Mouse (Mus musculus) heart, embryonic 11.5 days (tissue): ENCODE measurements around the gene Trim15. TPM values are rescaled to one million over a fixed set of nuclear protein-coding genes. Genes with fewer than 3 reads are reported as not detected.
"Not testable (repeated sequence)": the region's sequence is repeated elsewhere in the genome, so short reads cannot be mapped to it uniquely, and the experiment has no call there.

Source experiments
- ATAC-seq: fragments of 200-750 bp; cut with Nextera tagmentation; replicated peaks from 2 replicates; pipeline ENCODE4 v1.8.0; 2017; ENCODE audit warnings: moderate library complexity; ENCODE audit not compliant: insufficient number of reproducible peaks, low FRiP score, low TSS enrichment
- H3K27ac ChIP-seq: fragments of 300-500 bp; sonication (generic); 2 replicates; pipeline ENCODE4 v1.5.1; 2014; ENCODE audit warnings: mild to moderate bottlenecking, low read depth, low read length
- H3K27me3 ChIP-seq: fragments of 300-500 bp; sonication (generic); 2 replicates; pipeline ENCODE4 v1.6.1; 2014; ENCODE audit warnings: mild to moderate bottlenecking, low read length, mixed read lengths; ENCODE audit not compliant: control insufficient read depth, insufficient read depth
- H3K36me3 ChIP-seq: fragments of 300-500 bp; sonication (generic); 2 replicates; pipeline ENCODE4 v1.6.1; 2014; ENCODE audit warnings: mild to moderate bottlenecking, low read length, moderate library complexity, mixed read lengths; ENCODE audit not compliant: control insufficient read depth, insufficient read depth
- H3K4me1 ChIP-seq: fragments of 300-500 bp; sonication (generic); 2 replicates; pipeline ENCODE4 v1.6.1; 2014; ENCODE audit warnings: low read length; ENCODE audit not compliant: control insufficient read depth, insufficient read depth
- H3K4me2 ChIP-seq: fragments of 300-500 bp; sonication (generic); 2 replicates; pipeline ENCODE4 v1.6.1; 2014; ENCODE audit warnings: mild to moderate bottlenecking, moderate library complexity
- H3K4me3 ChIP-seq: fragments of 300-500 bp; sonication (generic); 2 replicates; pipeline ENCODE4 v1.5.1; 2014; ENCODE audit warnings: low read depth, low read length
- H3K9ac ChIP-seq: fragments of 300-500 bp; sonication (generic); 2 replicates; pipeline ENCODE4 v1.6.1; 2014; ENCODE audit warnings: mild to moderate bottlenecking, low read depth, low read length, moderate library complexity
- H3K9me3 ChIP-seq: fragments of 300-500 bp; sonication (generic); replicated peaks from 2 replicates; pipeline ENCODE4 v1.6.1; 2016; ENCODE audit warnings: low read length; ENCODE audit not compliant: control insufficient read depth
- WGBS: fragments of 180-500 bp; shearing (Covaris S2); extraction: QIAGEN DNeasy Blood & Tissue Kit; methylation state at CpG from one replicate; pipeline ENCODE4 v1.1.7; 2014; ENCODE audit not compliant: insufficient replicate concordance; 5-methylcytosine and 5-hydroxymethylcytosine counted together
- polyA plus RNA-seq: library from polyadenylated mRNA; unstranded; fragments of >200 nt; fragmentation: Nextera tagmentation; extraction: Ambion mirVana; gene quantifications from 2 replicates; pipeline ENCODE4 v1.2.1, GENCODE M21; 2014

Trim15 gene
- polyA plus RNA-seq, 1 experiment from 2014 or later = 0.31 TPM

GRCm38 (mm10) chr17:36899376-36899775 is 32.4 kb upstream of the Trim15 start:
- no peak for ATAC-seq
- Histone ChIP-seq H3K27ac (no peak overlapping the region), H3K9ac (no peak overlapping the region), H3K9me3 (no peaks in the 10 kb centered on the region), H3K4me3 (no peak overlapping the region), H3K27me3 (no peaks in the 10 kb centered on the region), H3K4me1 (no peaks in the 10 kb centered on the region), H3K4me2 (no peak overlapping the region), H3K36me3 (no peaks in the 10 kb centered on the region)
- WGBS = 75% methylated on average over 4 of the region's 4 CpGs

- WGBS = 64% methylated on average over 6 of the region's 6 CpGs
- Histone ChIP-seq H3K9me3 (no peaks in the 10 kb centered on the region), H3K4me3 (no peak within 1 kb of the TSS), H3K4me1 (no peaks in the 10 kb centered on the region), H3K27me3 (no peaks in the 10 kb centered on the region), H3K4me2 (no peak within 1 kb of the TSS), H3K9ac (no peak within 1 kb of the TSS), H3K27ac (no peak within 1 kb of the TSS), H3K36me3 (no peaks in the 10 kb centered on the region)
- no peak for ATAC-seq
These were observed 30.7 kb upstream of the Trim15 start, which contains the start of gene Trim31 for GRCm38 (mm10) chr17:36897552-36898205. Gene Trim31 (plus strand): TSS chr17:36898118.

DNA sequence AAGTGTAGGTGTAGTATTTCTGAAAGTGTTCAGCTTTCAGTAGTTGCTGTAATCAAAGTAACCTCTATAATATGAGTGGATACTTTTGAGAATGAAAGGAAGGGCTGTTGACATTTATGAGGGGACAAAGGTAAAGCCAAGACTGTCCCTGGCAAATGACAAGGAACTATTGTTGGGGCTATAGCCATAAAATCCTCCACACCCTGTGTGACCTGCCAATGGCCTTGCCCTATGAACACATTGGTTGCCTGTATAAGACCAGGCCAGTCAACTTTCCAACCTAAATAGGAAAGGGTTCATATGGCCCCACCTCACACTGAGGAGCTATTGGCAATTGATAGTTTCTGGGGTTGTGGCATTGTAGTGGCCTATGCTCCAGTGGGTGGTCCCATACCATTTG is 30.1 kb upstream of the Trim15 start:
- Histone ChIP-seq H3K36me3 (no peaks in the 10 kb centered on the region), H3K27me3 (no peaks in the 10 kb centered on the region), H3K4me1 (no peaks in the 10 kb centered on the region), H3K9ac (no peak overlapping the region), H3K27ac (no peak overlapping the region), H3K9me3 (no peaks in the 10 kb centered on the region), H3K4me3 (no peak overlapping the region), H3K4me2 (no peak overlapping the region)
- no peak for ATAC-seq

- 93% methylated on average over 1 of the region's 1 CpGs for WGBS
- Histone ChIP-seq H3K36me3 (no peaks in the 10 kb centered on the region), H3K9me3 (no peaks in the 10 kb centered on the region), H3K4me2 (no peak overlapping the region), H3K4me3 (no peak overlapping the region), H3K4me1 (no peaks in the 10 kb centered on the region), H3K27me3 (no peaks in the 10 kb centered on the region), H3K27ac (no peak overlapping the region), H3K9ac (no peak overlapping the region)
- no peak for ATAC-seq
These were observed 29.6 kb upstream of the Trim15 start for GRCm38 (mm10) chr17:36896583-36896982.

DNA sequence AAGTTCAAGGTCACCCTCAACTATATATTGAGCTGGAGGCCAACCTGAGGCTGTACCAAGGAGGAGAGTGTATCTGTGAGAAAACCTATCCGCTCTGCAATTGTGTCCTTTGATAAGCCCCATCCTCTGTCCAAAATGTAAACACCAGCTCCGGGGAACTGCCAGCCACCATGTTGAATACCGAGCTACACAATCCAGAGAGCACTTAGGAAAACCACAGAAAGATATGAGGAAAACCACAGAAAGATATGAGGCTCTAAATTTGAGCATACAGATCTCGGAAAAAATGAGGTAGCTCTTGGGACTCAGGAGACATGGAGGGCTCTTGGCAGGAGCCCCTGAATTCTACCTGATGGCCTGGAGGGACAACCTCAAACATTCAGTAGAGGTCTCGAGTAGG is 26.4 kb upstream of the Trim15 start:
- Histone ChIP-seq H3K27ac (no peak overlapping the region), H3K9ac (no peak overlapping the region), H3K4me1 (no peaks in the 10 kb centered on the region), H3K4me2 (no peak overlapping the region), H3K9me3 (no peaks in the 10 kb centered on the region), H3K27me3 (peaks cover 7% of the 10 kb centered on the region; the same call in 1 of the 2 replicates), H3K4me3 (no peak overlapping the region), H3K36me3 (no peaks in the 10 kb centered on the region)
- WGBS = 45% methylated on average over 5 of the region's 5 CpGs
- ATAC-seq = no peak

DNA sequence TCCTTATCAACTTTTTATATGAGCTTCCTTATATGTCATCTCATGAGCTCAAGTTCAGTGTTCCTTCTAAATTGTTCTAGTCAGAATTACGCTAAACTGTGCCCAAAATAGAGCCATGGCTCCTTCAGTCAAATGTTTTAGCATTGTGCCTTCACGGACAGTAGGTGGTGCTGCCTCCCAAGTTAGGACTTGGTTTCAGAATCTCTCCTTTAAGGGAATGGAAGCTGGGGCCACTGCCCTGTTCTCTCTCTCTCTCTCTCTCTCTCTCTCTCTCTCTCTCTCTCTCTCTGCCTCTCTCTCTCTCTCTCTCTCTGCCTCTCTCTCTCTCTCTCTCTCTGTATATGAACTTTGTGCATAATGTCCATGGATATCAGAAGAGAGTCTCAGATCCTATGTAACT is 25.4 kb upstream of the Trim15 start:
- WGBS = 24% methylated on average over 2 of the region's 2 CpGs
- Histone ChIP-seq H3K9me3 (no peaks in the 10 kb centered on the region), H3K27me3 (peaks cover 7% of the 10 kb centered on the region; the same call in 1 of the 2 replicates), H3K4me2 (no peak overlapping the region), H3K27ac (no peak overlapping the region), H3K4me1 (no peaks in the 10 kb centered on the region), H3K4me3 (no peak overlapping the region), H3K9ac (no peak overlapping the region), H3K36me3 (no peaks in the 10 kb centered on the region)
- ATAC-seq = no peak

GRCm38 (mm10) chr17:36891496-36891895 is 24.5 kb upstream of the Trim15 start:
- H3K9ac ChIP-seq, H3K36me3 ChIP-seq, H3K27ac ChIP-seq, ATAC-seq, H3K9me3 ChIP-seq, H3K27me3 ChIP-seq, H3K4me1 ChIP-seq, H3K4me3 ChIP-seq, H3K4me2 ChIP-seq: not testable (repeated sequence)
- WGBS = 76% methylated on average over 1 of the region's 1 CpGs

GRCm38 (mm10) chr17:36890073-36890903 is 23.3 kb upstream of the Trim15 start, which contains the start of gene Trim40:
Gene Trim40 (minus strand): TSS chr17:36890123.
- Histone ChIP-seq H3K9me3 (no peaks in the 10 kb centered on the region), H3K27me3 (peaks cover 7% of the 10 kb centered on the region; the same call in 1 of the 2 replicates), H3K36me3 (no peaks in the 10 kb centered on the region), H3K4me3 (no peak within 1 kb of the TSS), H3K4me2 (no peak within 1 kb of the TSS), H3K9ac (no peak within 1 kb of the TSS), H3K27ac (no peak within 1 kb of the TSS), H3K4me1 (no peaks in the 10 kb centered on the region)
- no peak for ATAC-seq
- 84% methylated on average over 5 of the region's 5 CpGs for WGBS
